Mouse (Mus musculus): ENCODE measurements around the gene Hormad1. TPM values are rescaled to one million over a fixed set of nuclear protein-coding genes. Genes with fewer than 3 reads are reported as not detected.

Gene Hormad1
- total RNA-seq, 2 experiments from 2014 or later = not detected

DNA sequence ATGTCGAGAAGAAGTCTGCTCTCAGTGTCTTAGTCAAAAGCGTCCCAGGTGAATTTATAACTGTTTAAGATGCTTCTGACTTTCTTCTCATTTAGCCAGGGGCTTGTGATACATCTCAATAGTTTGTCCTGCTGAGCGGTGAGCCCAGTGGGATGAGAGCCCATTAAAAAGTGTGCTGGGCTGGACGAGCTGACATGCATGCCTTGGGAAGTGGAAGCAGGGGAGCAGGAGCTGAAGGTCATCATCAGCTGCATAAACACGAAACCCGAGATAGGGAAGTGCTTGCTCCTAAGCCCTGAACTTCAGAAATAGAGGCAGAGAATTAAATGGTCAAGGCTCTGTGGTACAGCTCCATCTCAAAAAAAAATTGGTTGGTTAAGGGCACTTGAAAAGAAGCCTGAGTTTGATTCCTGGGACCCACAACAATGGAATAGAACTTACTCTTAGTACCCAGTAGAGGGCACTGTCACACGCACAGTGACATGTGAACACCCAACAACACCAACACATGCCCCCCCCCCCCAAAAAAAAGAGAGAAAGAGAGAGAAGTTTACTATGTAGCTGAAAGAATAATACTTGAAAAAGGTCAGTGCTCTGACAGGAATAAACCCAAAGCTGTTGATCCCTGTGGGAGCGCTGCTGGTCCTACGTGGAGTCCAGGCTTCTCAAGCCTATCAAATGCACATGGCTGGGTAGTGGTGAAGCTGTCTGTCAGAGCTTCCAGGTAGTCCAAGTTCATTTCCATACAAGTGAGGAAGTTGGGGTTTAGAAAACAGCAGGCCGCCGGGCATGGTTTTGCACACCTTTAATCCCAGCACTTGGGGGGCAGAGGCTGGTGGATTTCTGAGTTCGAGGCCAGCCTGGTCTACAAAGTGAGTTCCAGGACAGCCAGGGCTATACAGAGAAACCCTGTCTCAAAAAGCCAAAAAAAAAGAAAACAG is 73.4 kb downstream of the Hormad1 start:
- ATAC-seq (replicated peaks; ENCODE audit: poor library complexity, severe bottlenecking) = peak; percentile 52

DNA sequence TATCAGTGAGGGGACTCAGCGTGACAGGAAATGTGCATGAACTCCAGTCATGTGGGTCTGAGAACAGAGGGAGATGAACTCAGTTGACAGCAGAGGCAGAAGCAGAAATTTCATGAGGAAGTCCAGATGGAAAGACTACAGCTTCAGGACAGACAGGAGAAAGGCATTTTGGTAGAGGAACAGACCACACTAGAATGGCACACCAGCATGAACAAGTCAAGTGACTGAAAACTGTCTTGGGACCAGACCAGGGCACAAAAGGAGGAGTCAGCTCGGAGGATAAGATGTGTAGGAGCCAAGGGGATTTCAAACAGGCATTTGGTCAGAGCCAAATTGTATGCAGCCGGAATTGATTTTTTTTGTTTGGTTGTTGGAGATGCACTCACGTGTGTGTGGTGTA is 76.2 kb downstream of the Hormad1 start:
- no peak for ATAC-seq (replicated peaks; ENCODE audit: poor library complexity, severe bottlenecking)

DNA sequence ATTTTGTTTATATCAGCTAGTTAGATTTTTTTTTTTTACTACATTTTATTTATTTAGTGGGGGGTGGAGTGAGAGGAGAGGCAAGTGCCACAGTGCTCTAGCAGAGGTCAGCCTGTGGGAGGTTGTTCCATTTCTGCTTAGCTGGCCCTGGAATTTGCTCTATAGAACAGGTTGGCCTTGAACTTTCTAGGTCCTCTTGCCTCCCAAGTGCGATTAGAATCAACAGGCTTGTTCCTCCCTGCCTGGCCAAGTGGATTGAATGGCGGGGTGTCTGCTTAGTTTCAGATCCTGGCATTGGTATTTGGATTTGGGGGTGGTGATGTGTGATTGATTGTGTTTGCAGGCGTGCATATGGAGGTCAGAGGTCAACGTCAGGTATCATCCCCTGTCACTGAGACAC is 76.6 kb downstream of the Hormad1 start:
- ATAC-seq (replicated peaks; ENCODE audit: poor library complexity, severe bottlenecking) = no peak

Other genes starting within 250 kb of the Hormad1 start
- 193 and 213 TPM in 2 replicates for gene Cers2, start 244.9 kb upstream of the Hormad1 start, total RNA-seq (2014; fragmentation: Nextera tagmentation)
- 87.8 and 88.6 TPM in 2 replicates for gene Cers2, start 244.9 kb upstream of the Hormad1 start, total RNA-seq (2017)
- gene Setdb1, start 202.5 kb upstream of the Hormad1 start, total RNA-seq (2014; fragmentation: Nextera tagmentation) = 40.6 and 43.4 TPM in 2 replicates
- gene Setdb1, start 202.5 kb upstream of the Hormad1 start, total RNA-seq (2017) = 28.9 and 32.8 TPM in 2 replicates
- gene 4930558C23Rik, start 156.8 kb upstream of the Hormad1 start, total RNA-seq (2014; fragmentation: Nextera tagmentation) = not detected in 2 replicates
- not detected in 2 replicates for gene 4930558C23Rik, start 156.8 kb upstream of the Hormad1 start, total RNA-seq (2017)
- gene Arnt, start 125.3 kb upstream of the Hormad1 start, total RNA-seq (2014; fragmentation: Nextera tagmentation) = 31.4 and 34.3 TPM in 2 replicates
- gene Arnt, start 125.3 kb upstream of the Hormad1 start, total RNA-seq (2017) = 14.7 and 17.1 TPM in 2 replicates
- not detected in 2 replicates for gene Ctsk, start 60.4 kb upstream of the Hormad1 start, total RNA-seq (2014; fragmentation: Nextera tagmentation)
- gene Ctsk, start 60.4 kb upstream of the Hormad1 start, total RNA-seq (2017) = not detected in 2 replicates
- gene Ctss, start 32.9 kb upstream of the Hormad1 start, total RNA-seq (2014; fragmentation: Nextera tagmentation) = 26.1 and 42.2 TPM in 2 replicates
- 74.5 and 94.5 TPM in 2 replicates for gene Ctss, start 32.9 kb upstream of the Hormad1 start, total RNA-seq (2017)
- 32.6 and 41.0 TPM in 2 replicates for gene Golph3l, start 29.3 kb downstream of the Hormad1 start, total RNA-seq (2014; fragmentation: Nextera tagmentation)
- 48.4 and 54.8 TPM in 2 replicates for gene Golph3l, start 29.3 kb downstream of the Hormad1 start, total RNA-seq (2017)
- 44.2 and 44.3 TPM in 2 replicates for gene Ensa, start 65.3 kb downstream of the Hormad1 start, total RNA-seq (2014; fragmentation: Nextera tagmentation)
- 47.7 and 63.0 TPM in 2 replicates for gene Ensa, start 65.3 kb downstream of the Hormad1 start, total RNA-seq (2017)
- 88.5 and 94.4 TPM in 2 replicates for gene Mcl1, start 99.1 kb downstream of the Hormad1 start, total RNA-seq (2014; fragmentation: Nextera tagmentation)
- 123 and 124 TPM in 2 replicates for gene Mcl1, start 99.1 kb downstream of the Hormad1 start, total RNA-seq (2017)
- 0.23 and 1.4 TPM in 2 replicates for gene Adamtsl4, start 128.2 kb downstream of the Hormad1 start, total RNA-seq (2014; fragmentation: Nextera tagmentation)
- gene Adamtsl4, start 128.2 kb downstream of the Hormad1 start, total RNA-seq (2017) = 0.17 TPM in 1 of 2 replicates, not detected in the other
- 5.6 and 10.4 TPM in 2 replicates for gene Ecm1, start 179.9 kb downstream of the Hormad1 start, total RNA-seq (2014; fragmentation: Nextera tagmentation)
- 0.30 TPM in 1 of 2 replicates, not detected in the other for gene Ecm1, start 179.9 kb downstream of the Hormad1 start, total RNA-seq (2017)
- 63.0 and 69.1 TPM in 2 replicates for gene Tars2, start 200.5 kb downstream of the Hormad1 start, total RNA-seq (2014; fragmentation: Nextera tagmentation)
- 47.6 and 53.2 TPM in 2 replicates for gene Tars2, start 200.5 kb downstream of the Hormad1 start, total RNA-seq (2017)

Measured in granulocyte monocyte progenitor cell, adult 5-6 weeks (primary cell).